Mouse (Mus musculus): ENCODE measurements around the gene Cenpe.

Gene Cenpe

DNA sequence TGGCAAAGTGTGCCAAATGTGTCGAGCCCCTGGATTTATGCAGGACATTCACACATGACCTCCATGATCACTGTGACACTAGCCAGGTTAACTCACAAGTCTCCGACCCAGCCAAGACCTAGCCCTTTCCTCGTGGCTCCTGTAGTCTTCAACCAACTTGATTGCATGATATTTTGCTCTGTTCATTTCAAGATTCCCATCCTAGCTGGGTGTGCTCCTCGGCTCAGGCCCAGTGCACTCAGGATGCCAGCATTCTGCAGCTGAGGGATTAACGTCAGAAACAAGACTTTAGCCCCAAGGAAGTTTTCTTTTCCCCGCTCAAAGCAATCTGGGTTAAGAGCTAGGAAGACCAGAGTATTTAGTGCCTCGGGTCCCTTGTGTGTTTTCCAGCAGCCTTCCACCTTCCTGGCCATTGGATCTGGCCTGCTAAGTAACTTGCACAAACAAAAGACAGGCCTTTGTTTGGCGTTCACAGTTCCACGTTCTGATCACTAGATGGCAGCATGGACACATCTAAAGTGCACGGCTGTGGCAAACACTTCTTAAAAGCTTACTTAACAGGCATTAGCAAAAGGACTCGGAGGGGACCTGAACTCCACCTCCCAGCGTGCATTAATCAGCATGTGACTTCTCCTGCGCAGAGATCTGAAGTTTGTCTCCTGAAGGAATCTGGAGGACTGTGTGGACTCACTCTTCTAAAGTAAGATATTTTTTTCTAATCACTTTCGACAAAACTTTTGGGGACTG lies 68.5 kb downstream of the Cenpe start, which contains the start of gene Bdh2:
Gene Bdh2, plus strand, starts transcription at position 553 of the 747 bp plus-strand sequence.
- peak; percentile 95 for DNase-seq (ENCODE audit: low read depth)

DNA sequence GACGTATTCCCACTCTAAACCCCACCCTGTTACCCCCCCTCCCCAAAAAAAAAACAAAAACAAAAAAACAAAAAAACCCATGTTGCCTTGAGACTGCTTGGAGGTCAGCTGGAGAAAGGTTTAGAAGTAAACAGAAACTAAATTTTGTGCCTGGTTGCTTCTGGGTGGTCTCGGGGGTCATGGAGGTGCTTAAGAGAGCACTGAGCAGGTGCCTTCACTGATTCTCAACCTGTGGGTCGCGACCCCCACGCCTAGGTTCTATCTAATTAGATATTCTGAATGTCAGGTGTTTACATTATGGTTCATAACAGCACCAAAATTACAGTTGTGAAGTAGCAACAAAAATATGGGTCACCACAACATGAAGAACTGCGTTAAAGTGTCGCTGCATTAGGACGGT lies 69.4 kb downstream of the Cenpe start:
- DNase-seq (ENCODE audit: low read depth), result no peak

- no peak for DNase-seq (ENCODE audit: low read depth)
Observed at GRCm38 (mm10) chr3:135285256-135285655, 72.9 kb downstream of the Cenpe start.

DNA sequence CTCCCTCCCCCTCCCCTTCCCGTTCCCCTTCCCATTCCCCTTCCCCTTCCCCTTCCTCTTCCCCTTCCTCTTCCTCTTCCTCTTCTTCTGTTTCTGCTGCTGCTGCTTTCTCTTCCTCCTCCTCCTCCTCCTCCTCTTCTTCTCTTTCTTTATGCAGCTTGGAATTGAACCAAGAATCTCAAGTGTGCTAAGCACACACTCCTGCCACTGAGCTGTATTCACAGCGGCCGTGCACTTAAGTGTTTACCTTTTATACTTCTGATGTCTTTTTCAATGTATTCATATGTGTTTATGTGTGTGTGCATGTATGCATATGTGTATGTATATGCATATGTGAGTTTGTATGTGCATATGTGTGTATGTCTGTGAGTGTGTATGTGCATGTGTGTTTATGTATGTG lies 73.5 kb downstream of the Cenpe start:
- no peak for DNase-seq (ENCODE audit: low read depth)

DNA sequence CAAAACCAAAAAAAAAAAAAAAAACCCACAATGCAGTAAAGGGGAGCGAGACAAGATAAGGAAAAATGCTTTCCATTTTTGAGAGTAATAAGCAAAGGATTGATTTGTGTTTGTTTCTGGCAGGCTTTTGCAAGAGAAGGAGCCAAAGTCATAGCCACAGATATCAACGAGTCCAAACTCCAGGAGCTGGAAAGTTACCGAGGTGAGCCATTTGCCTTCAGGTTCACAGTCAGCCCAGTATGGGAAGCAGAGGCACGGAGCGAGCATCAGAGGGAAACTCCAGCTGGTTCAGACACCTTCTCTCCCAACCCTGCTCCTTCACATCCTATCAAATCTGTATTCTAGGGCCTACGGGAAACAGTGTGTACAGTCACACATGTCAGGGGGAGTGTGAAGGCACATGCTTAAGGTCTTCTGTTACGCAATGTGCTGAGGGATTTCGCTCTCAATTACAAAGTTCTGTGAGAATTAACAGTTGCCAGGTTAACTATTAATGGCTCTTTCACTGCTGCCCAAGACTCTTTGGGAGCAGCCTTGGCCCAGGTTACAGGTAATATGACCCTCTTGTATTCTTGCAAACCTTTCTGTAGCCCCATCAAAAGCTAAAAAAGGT lies 75.9 kb downstream of the Cenpe start:
- no peak for DNase-seq (ENCODE audit: low read depth)

DNA sequence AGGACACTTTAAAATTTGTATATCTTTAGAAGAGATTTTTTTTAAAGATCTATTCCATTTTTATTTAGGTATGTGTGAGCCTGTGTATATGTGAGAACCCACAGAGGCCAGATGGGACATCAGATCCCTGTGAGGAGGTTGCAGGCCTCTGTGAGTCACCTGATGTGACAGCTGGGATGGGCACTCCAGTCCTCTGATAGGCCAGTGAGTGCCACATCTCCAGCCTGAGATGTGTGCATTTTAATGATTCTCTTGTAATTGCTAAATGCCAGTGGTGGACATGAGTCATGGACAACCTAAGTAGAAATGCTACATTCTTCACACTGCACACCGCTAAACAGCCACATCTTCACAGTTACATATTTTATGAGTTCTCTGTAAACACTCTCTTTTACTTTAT lies 76.8 kb downstream of the Cenpe start:
- DNase-seq (ENCODE audit: low read depth), result no peak

GRCm38 (mm10) chr3:135290249-135290894 lies 78.0 kb downstream of the Cenpe start:
- peak; percentile 86 for DNase-seq (ENCODE audit: low read depth)

- peak; percentile 60 for DNase-seq (ENCODE audit: low read depth)
Observed at GRCm38 (mm10) chr3:135293703-135294102, 81.4 kb downstream of the Cenpe start.

DNA sequence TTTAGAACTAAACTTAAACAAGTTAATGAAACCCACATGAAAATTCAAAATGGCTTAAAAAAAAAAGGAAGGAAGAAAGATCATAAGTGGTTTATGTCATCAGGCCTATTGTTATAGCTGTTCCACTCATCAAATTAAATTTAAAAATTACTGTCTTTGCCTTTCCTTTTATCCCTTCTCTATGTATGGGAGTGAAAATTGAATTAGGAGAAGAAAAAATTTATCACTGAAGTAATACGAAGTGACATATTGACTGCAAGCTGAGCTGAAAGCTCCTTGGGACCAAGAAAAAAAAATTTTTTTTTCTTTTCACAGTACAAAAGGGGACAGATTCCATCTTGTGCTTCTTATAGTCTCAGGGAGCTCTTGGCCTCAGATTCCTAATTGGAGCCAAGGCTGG lies 83.2 kb downstream of the Cenpe start:
- DNase-seq (ENCODE audit: low read depth), result no peak

GRCm38 (mm10) chr3:135298560-135298959 lies 86.2 kb downstream of the Cenpe start:
- DNase-seq (ENCODE audit: low read depth), result peak; percentile 94

- DNase-seq (ENCODE audit: low read depth), result peak; percentile 76
Observed at GRCm38 (mm10) chr3:135300081-135300480, 87.7 kb downstream of the Cenpe start.

DNA sequence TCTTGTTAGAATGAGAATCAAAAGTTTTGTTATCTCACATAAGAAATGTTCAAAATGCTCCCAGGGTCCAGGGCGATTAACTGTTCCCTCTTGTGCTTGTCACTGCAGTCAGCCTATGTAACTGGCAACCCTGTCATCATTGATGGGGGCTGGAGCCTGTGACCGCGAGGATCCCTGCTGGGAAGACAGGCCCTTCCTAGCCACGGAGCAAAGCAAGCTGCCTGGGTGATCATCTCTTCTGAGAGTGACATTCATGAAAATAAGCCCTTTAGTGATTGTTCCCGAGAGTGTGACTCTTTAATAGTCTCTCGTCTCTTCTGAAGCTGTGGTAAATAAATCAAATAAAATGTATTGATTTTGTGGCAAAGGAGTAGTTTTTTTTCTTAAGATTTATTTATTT lies 91.7 kb downstream of the Cenpe start:
- DNase-seq (ENCODE audit: low read depth), result no peak

- DNase-seq (ENCODE audit: low read depth), result no peak
Observed at GRCm38 (mm10) chr3:135304566-135304965, 92.2 kb downstream of the Cenpe start.

GRCm38 (mm10) chr3:135307411-135308259 lies 95.3 kb downstream of the Cenpe start, which contains the start of gene Slc9b2:
TSS of gene Slc9b2 (plus strand) at chr3:135307700.
- DNase-seq (ENCODE audit: low read depth), result no peak

- DNase-seq (ENCODE audit: low read depth), result peak; percentile 17
Observed at GRCm38 (mm10) chr3:135312916-135313491, 100.7 kb downstream of the Cenpe start.

DNA sequence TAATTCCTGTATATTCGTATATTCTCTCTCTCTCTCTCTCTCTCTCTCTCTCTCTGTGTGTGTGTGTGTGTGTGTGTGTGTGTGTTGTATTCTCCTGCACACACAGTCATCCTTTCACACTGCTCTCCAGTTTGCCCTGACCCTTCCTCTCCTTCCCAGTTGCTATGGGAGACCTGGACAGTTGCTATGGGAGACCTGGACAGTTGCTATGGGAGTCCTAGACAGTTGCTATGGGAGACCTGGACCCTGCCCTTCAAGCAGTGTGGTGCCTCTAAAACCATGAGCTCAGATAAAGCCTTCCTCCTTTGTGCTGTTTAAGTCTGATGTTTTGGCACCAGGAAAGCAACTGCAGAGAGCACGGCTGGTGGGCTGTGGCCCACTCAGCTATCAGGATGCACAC lies 101.4 kb downstream of the Cenpe start:
- DNase-seq (ENCODE audit: low read depth), result no peak

GRCm38 (mm10) chr3:135314811-135315210 lies 102.5 kb downstream of the Cenpe start:
- DNase-seq (ENCODE audit: low read depth), result no peak

- no peak for DNase-seq (ENCODE audit: low read depth)
Observed at GRCm38 (mm10) chr3:135315720-135316425, 103.5 kb downstream of the Cenpe start.

GRCm38 (mm10) chr3:135318331-135318730 lies 106.0 kb downstream of the Cenpe start:
- no peak for DNase-seq (ENCODE audit: low read depth)

Data from NIH3T3 (cell line).